Mouse (Mus musculus) WW6 (cell line): Measurements from ENCODE around the gene Mdfic.

Source experiments
- DNase-seq: peaks from one replicate; pipeline ENCODE4 v3.0.0-alpha.2; 2013; ENCODE audit warnings: low read depth, low spot score

Mdfic gene

DNA sequence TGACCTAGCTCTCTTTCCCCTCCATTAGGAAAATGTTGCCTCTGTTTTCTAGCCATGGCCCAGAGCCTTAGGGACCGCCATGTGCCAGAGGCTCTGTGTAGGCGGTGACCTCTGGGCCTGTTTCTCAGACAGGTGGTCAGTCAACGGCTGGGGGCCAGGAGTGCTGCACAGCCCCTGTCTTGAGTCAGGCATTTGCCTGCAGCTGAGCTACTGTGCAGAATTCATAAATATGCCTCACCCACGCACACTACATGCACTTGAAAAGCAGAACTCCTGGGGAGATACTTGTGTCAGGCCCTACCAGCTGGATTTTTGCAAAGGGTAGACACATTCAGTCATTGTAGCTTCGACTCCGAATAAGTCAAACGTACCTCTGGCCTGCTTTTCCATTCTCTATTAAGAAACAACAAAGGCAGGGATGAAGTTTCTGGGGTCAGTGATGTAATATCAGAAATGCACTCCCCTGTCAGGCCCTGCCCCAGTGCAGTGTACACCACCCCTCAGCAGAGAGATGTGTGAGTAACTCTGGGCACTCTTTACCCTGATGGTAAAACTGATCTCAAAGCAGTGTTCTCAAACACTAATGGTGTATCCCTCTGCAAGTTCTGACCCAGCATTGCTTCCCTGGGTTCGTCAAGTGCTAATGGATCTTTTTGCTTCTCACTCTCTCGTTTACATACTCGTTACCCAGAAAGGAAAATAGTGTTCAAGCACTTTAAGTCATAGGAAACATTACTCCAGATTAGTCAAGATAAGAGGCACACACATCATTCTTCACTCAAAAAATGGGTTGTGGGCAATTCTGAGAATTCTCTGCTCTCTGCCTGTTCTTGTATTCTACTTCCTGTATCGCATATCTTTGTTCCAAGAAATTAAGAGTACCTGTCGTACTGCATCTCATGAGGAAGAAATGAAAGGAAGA lies 72.5 kb downstream of the Mdfic start:
- DNase-seq = no peak

DNA sequence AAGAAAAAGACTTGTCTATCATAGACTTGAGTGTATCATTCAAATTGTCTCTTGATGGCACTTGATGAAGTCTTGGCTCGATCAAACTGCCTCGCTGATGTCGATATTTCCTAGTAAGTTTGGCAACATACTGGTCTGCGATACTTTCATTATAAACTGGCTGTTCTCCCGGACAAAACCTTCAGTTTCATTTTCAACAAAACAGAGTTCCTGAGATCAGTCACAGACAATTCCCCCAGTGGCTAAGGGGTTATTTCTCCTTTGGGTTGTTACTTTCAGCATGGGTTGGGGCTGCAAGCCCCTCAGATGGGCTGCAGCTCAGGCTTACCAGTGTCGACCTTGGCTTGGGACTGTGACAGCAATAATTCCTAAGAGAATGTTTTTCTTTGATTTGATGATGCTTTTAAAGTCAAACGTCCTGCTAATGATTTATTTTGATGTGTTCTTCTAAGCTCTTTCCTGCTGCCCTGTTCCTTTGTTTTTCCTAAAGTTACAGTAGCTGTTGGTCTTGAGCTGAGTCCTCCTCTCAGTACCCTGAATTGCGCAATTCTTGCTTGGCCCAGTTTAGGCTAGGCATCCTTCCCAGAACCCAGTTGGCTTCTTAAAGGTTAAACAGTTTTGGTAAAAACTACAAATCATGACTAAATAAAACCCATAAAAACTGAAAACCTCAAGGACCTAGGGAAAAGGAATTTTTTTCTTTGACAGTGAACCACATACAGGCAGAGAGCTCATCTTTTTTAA lies 73.3 kb downstream of the Mdfic start:
- no peak for DNase-seq

DNA sequence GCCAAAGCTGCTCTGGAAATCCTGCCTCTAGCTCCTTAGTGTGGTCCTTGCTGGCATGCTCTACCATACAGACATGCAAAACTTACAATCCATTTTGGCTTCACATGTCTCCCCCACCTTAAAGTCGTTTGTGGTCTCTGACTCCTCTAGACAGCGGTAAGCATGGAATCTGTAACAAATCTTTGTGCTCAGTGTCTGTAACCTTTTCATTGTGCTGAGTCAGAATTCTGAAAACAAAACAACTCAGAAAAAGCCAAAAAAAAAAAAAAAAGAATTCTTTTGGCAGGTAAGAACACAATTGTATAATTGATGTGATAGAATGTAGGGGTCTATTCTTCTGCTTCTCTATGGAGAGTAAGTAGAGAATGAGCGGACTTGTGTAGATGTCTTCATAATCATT lies 74.3 kb downstream of the Mdfic start:
- DNase-seq = no peak

GRCm38 (mm10) chr6:15807382-15807781 lies 86.9 kb downstream of the Mdfic start:
- no peak for DNase-seq

GRCm38 (mm10) chr6:15825236-15825635 lies 104.8 kb downstream of the Mdfic start:
- DNase-seq = no peak

DNA sequence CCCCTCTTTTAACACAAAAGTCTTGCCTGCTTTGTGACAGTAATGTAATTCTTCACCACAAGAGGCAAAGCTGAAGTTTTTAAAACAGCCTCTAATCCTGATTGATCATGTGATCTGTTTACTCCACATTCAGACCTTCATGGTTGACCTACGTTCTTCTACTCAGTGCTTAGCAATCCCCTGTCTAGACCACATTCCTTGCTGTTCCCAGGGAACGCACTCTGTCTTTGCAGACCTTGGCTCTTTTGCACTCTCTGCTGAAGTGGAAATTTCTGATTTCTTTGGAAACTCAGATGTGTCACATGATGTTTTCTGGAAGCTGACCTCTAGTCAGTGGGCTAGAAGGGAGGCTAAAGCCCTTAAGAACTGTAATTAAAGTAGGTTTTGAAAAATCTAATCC lies 109.4 kb downstream of the Mdfic start:
- DNase-seq = no peak

- no peak for DNase-seq
These were observed 110.2 kb downstream of the Mdfic start for GRCm38 (mm10) chr6:15830651-15831050.

- no peak for DNase-seq
These were observed 117.2 kb downstream of the Mdfic start for GRCm38 (mm10) chr6:15837695-15838094.

DNA sequence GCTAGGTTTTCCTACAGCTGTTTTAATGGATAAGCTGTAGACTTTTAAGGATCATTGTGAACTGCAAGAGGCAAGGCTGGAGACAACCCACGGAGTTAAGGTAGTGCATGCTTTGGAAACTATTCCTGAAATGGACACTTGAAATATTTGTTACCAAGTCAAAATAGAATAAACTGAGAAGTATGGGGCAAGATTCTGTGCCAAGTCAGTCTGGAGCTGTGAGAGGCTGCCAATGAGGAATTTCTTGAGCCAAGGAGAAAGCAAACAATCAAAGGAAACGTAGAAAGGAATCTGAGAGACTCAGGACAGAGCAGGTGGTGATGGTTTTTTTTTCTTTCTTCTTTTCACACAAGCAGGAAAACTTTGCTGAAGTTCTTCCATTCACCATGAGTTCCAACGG lies 119.4 kb downstream of the Mdfic start:
- no peak for DNase-seq

DNA sequence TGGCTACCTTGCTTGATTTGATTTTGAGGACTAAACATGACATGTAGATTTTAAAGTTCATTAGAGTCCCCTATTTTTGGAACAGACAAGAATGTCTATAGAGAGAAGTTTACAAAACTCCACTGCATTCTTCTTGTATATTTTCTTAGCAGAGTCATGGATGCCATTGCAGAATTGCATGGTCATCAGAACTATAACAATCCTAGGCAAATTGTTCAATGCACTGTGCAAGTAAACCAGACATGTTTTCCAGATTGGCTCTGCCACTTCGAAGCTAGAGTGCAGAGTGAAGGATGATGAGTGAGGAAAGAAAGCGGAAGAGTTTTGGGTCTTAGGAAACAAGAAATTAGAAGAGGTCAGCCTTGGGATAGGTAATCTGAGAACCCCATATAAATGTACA lies 120.0 kb downstream of the Mdfic start:
- DNase-seq = no peak

GRCm38 (mm10) chr6:15841476-15842209 lies 121.2 kb downstream of the Mdfic start:
- DNase-seq = no peak

GRCm38 (mm10) chr6:15843295-15843694 lies 122.8 kb downstream of the Mdfic start:
- DNase-seq = no peak

DNA sequence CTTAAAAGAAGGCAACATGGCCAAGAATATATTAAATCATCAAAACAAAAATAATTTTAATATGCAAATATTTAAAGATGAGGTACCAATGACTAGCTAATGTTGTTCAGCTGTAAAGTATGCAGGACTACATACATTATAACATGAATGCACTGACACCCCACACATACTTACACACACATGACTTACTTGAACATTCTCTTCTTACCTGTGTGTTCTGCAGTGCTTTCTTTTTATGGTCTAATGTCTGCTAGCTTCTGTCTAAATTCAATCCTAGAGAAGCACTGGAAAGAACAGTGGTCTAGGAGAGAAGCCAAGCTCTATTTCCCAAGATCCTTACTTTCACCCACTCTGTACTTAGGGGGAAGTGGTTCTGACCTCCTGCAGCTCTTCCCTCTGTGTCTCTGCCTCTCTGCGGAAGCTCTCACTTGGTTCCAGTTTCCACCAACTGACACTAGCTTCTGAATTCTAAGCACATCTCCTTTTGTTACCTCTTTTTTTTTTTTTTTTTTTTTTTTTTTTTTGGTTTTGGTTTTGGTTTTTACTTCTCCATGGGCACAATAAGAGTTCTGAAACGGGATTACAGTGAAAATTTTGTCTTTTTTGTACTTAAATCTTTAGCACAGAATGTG lies 125.4 kb downstream of the Mdfic start:
- DNase-seq = no peak
